Mouse (Mus musculus) G1E-ER4 (cell line): ENCODE results near the gene Tubgcp2. TPM values are rescaled to one million over a fixed set of nuclear protein-coding genes. Genes with fewer than 3 reads are reported as not detected.

ENCODE experiments used
- GATA1 ChIP-seq: IDR thresholded peaks from one replicate; pipeline ENCODE4 v1.8.0; 2012; ENCODE audit warnings: low read length, inconsistent platforms
- polyA plus RNA-seq: library from polyadenylated mRNA; stranded (reverse); fragments of >175 nt; gene quantifications from 2 replicates; pipeline ENCODE4 v1.2.3, GENCODE M21; 2012

The Tubgcp2 gene
- polyA plus RNA-seq, 1 experiment = 6.8 TPM

DNA sequence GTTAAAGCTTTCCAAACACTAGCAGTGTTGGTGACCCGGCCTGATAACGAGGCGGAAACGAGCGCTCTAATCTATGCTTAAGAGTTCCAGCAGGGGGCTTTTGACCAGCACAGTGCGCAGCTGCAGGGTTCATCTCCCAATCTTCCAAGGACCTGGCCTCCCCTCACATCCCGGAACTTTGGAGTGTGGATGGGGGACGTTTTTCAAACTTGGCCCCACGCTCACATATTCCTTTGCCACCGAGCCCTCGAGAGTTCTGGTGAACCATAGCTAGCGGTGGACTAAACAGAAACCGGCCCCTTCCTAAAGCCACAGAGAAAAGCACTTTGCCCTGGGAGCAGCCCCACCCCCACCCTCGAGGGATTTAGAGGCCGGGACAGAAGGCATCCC is 86.6 kb downstream of the Tubgcp2 start:
- TF ChIP-seq GATA1 = no peak

DNA sequence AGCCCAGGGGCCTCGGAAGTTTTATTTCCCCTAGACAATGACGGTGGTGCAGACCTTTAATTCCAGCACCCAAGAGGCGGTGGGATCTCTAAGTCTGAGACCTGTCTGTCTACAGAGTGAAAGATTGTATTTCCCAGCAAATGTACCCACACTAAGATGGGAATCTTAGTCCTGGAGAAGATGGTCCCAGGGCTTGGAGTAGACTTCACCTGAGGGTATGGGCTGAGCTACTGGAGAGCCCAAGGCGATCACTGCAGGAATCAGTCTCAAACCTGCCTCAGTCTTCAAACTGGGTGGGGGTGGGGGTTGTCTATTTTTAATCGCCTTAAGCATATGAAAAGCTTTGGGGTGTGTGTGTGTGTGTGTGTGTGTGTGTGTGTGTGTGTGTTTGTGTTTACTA is 90.4 kb downstream of the Tubgcp2 start:
- no peak for TF ChIP-seq GATA1

Other genes starting within 250 kb of the Tubgcp2 start
- gene Adgra1, start 202.5 kb downstream of the Tubgcp2 start, polyA plus RNA-seq = not detected in 2 replicates
- gene Kndc1, start 142.0 kb downstream of the Tubgcp2 start, polyA plus RNA-seq = not detected in 2 replicates
- gene Utf1, start 92.9 kb downstream of the Tubgcp2 start, polyA plus RNA-seq = not detected in 2 replicates
- not detected in 2 replicates for gene 6430531B16Rik, start 57.9 kb downstream of the Tubgcp2 start, polyA plus RNA-seq
- gene Adam8, start 44.1 kb downstream of the Tubgcp2 start, polyA plus RNA-seq = 0.03 and 0.04 TPM in 2 replicates
- gene Zfp511, start 278 bp downstream of the Tubgcp2 start, polyA plus RNA-seq = 22.3 and 25.3 TPM in 2 replicates
- gene Msx3, start 12.4 kb upstream of the Tubgcp2 start, polyA plus RNA-seq = not detected in 2 replicates
- not detected in 2 replicates for gene Caly, start 45.9 kb upstream of the Tubgcp2 start, polyA plus RNA-seq
- not detected in 2 replicates for gene Prap1, start 56.7 kb upstream of the Tubgcp2 start, polyA plus RNA-seq
- gene Fuom, start 65.8 kb upstream of the Tubgcp2 start, polyA plus RNA-seq = 0.23 TPM in 1 of 2 replicates, not detected in the other
- gene Paox, start 79.1 kb upstream of the Tubgcp2 start, polyA plus RNA-seq = 1.8 and 5.9 TPM in 2 replicates
- gene Echs1, start 79.8 kb upstream of the Tubgcp2 start, polyA plus RNA-seq = 3.0 and 10.6 TPM in 2 replicates
- 10.4 and 13.4 TPM in 2 replicates for gene Mtg1, start 100.9 kb upstream of the Tubgcp2 start, polyA plus RNA-seq
- not detected in 2 replicates for gene Sprn, start 118.2 kb upstream of the Tubgcp2 start, polyA plus RNA-seq
- gene Olfr522, start 128.1 kb upstream of the Tubgcp2 start, polyA plus RNA-seq = not detected in 2 replicates
- not detected in 2 replicates for gene Olfr523, start 136.5 kb upstream of the Tubgcp2 start, polyA plus RNA-seq
- gene Olfr524, start 169.3 kb upstream of the Tubgcp2 start, polyA plus RNA-seq = not detected in 2 replicates
- not detected in 2 replicates for gene Cd163l1, start 181.6 kb upstream of the Tubgcp2 start, polyA plus RNA-seq
- not detected in 2 replicates for gene 5830411N06Rik, start 210.6 kb upstream of the Tubgcp2 start, polyA plus RNA-seq